Mouse (Mus musculus) limb, embryonic 13.5 days (tissue): ENCODE measurements at regions not wholly inside any gene's neighbourhood (a gene's known extent, or its start where the extent isn't known, plus 50 kb on each side); places are given as distances from the start of the nearest gene placed in this dataset.
"Not testable (repeated sequence)": the region's sequence is repeated elsewhere in the genome, so short reads cannot be mapped to it uniquely, and the experiment has no call there.

ENCODE experiments used
- ATAC-seq: fragments of 200-750 bp; cut with Nextera tagmentation; 2 replicates; pipeline ENCODE4 v1.8.0; 2017; ENCODE audit warnings: low read depth, moderate number of reproducible peaks, moderate TSS enrichment; ENCODE audit not compliant: low FRiP score
- H3K27ac ChIP-seq: fragments of 300-500 bp; sonication (generic); 2 replicates; pipeline ENCODE4 v1.5.1; 2015; ENCODE audit warnings: inconsistent platforms, mild to moderate bottlenecking, moderate library complexity
- H3K27me3 ChIP-seq: fragments of 300-500 bp; sonication (generic); 2 replicates; pipeline ENCODE4 v1.6.1; 2015; ENCODE audit warnings: mild to moderate bottlenecking, inconsistent platforms
- H3K36me3 ChIP-seq: fragments of 300-500 bp; sonication (generic); 2 replicates; pipeline ENCODE4 v1.6.1; 2015; ENCODE audit warnings: inconsistent platforms, mild to moderate bottlenecking, moderate library complexity
- H3K4me1 ChIP-seq: fragments of 300-500 bp; sonication (generic); 2 replicates; pipeline ENCODE4 v1.6.1; 2015; ENCODE audit warnings: inconsistent platforms
- H3K4me2 ChIP-seq: fragments of 300-500 bp; sonication (generic); replicated peaks from 2 replicates; pipeline ENCODE4 v1.6.1; 2015; ENCODE audit warnings: inconsistent platforms, mild to moderate bottlenecking, moderate library complexity
- H3K4me3 ChIP-seq: fragments of 300-500 bp; sonication (generic); 2 replicates; pipeline ENCODE4 v1.5.1; 2015; ENCODE audit warnings: moderate library complexity, mild to moderate bottlenecking, inconsistent platforms
- H3K9ac ChIP-seq: fragments of 300-500 bp; sonication (generic); 2 replicates; pipeline ENCODE4 v1.6.1; 2015; ENCODE audit warnings: mild to moderate bottlenecking, inconsistent platforms
- H3K9me3 ChIP-seq: fragments of 300-500 bp; sonication (generic); 2 replicates; pipeline ENCODE4 v1.6.1; 2016; ENCODE audit warnings: inconsistent platforms
- WGBS: fragments of 180-500 bp; shearing (Covaris S2); methylation state at CpG from one replicate; pipeline ENCODE4 v1.1.7; 2015; 5-methylcytosine and 5-hydroxymethylcytosine counted together

GRCm38 (mm10) chrX:50618936-50619335 lies 190.6 kb upstream of the Olfr1324 start:
- H3K4me1 ChIP-seq = no peaks in the 10 kb centered on the region
- peaks cover 11% of the 10 kb centered on the region for H3K36me3 ChIP-seq
- no peak overlapping the region for H3K27ac ChIP-seq
- no peaks in the 10 kb centered on the region for H3K9me3 ChIP-seq
- no peak for ATAC-seq
- no peaks in the 10 kb centered on the region for H3K27me3 ChIP-seq
- H3K4me3 ChIP-seq = no peak overlapping the region
- H3K4me2 ChIP-seq = no peak overlapping the region
- H3K9ac ChIP-seq = no peak overlapping the region
- 84% methylated on average over 4 of the region's 4 CpGs for WGBS

GRCm38 (mm10) chrX:50616920-50617319 lies 188.6 kb upstream of the Olfr1324 start:
- peak overlapping the region; percentile 2; the same call in 1 of the 2 replicates for H3K4me3 ChIP-seq
- H3K4me1 ChIP-seq, H3K27me3 ChIP-seq, H3K9ac ChIP-seq, ATAC-seq, H3K9me3 ChIP-seq, H3K27ac ChIP-seq: not testable (repeated sequence)
- H3K4me2 ChIP-seq = peak overlapping the region; percentile 42
- WGBS = 67% methylated on average over 8 of the region's 8 CpGs
- peaks cover 15% of the 10 kb centered on the region for H3K36me3 ChIP-seq

DNA sequence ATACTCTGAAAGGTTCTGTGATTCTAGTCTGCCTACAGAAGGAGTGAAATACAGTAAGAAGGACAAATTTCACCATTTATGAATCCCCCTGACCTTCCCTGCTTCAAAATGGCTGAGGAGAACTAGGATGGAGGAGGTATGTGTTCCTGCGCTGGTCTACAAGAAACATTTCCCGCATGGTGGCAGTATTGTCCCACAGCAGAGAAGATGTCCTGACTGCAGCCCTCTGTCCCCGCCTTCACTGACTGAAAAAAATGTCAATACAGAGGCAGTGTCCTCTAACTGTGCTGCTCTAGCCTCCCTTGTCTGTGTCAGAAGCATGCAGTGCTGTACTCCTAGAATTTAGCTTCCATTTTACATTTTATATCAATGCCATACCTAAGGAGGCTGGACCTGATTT lies 186.6 kb upstream of the Olfr1324 start:
- Histone ChIP-seq H3K4me3 (peak overlapping the region; percentile 24), H3K4me2 (peak overlapping the region; percentile 42), H3K36me3 (peaks cover 16% of the 10 kb centered on the region; the same call in 1 of the 2 replicates)
- H3K9ac ChIP-seq, H3K27ac ChIP-seq, ATAC-seq, H3K27me3 ChIP-seq, H3K9me3 ChIP-seq, H3K4me1 ChIP-seq: not testable (repeated sequence)
- WGBS = 64% methylated on average over 3 of the region's 3 CpGs

DNA sequence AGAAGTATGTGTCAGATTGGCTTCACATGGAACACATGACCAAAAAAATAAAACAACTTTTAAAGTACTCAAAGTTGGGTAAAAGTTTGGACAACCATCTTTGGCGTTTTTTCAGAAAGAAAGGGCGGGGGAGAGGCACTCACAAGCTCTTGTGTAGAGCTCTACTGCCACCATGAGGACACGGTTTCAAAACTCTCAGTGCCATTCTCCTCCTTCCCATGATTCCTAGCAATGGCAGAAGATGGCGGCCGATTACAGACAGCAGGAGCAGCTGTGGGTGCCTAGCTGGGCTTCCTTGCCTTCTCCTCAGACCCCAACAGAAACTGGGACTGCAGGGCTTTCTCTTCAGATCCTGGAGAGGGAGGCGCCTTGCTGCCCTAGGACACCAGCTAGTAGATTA lies 186.1 kb upstream of the Olfr1324 start:
- H3K9ac ChIP-seq = not testable (repeated sequence)
- peak overlapping the region; percentile 42 for H3K4me2 ChIP-seq

GRCm38 (mm10) chrX:50611765-50612591 lies 183.7 kb upstream of the Olfr1324 start:
- H3K27ac ChIP-seq = peak overlapping the region; percentile 48; the same call in 1 of the 2 replicates
- 73% methylated on average over 9 of the region's 9 CpGs for WGBS
- H3K27me3 ChIP-seq = no peaks in the 10 kb centered on the region
- peak overlapping the region; percentile 30; the same call in 1 of the 2 replicates for H3K4me2 ChIP-seq
- no peaks in the 10 kb centered on the region for H3K9me3 ChIP-seq
- no peak overlapping the region for H3K9ac ChIP-seq
- peaks cover 14% of the 10 kb centered on the region for H3K36me3 ChIP-seq
- no peak for ATAC-seq
- peak overlapping the region; percentile 22; the same call in 1 of the 2 replicates for H3K4me3 ChIP-seq
- H3K4me1 ChIP-seq = no peaks in the 10 kb centered on the region

More for the DNA sequence above, 186.1 kb upstream of the Olfr1324 start:
- not testable (repeated sequence) for H3K27me3 ChIP-seq, ATAC-seq, H3K9me3 ChIP-seq, H3K4me1 ChIP-seq, H3K27ac ChIP-seq
- 69% methylated on average over 6 of the region's 6 CpGs for WGBS
- peak overlapping the region; percentile 24 for H3K4me3 ChIP-seq
- H3K36me3 ChIP-seq = peaks cover 21% of the 10 kb centered on the region

GRCm38 (mm10) chrX:50608141-50608540 lies 179.8 kb upstream of the Olfr1324 start:
- WGBS = 82% methylated on average over 6 of the region's 6 CpGs
- not testable (repeated sequence) for H3K27ac ChIP-seq, H3K9ac ChIP-seq, ATAC-seq, H3K4me1 ChIP-seq, H3K4me2 ChIP-seq, H3K9me3 ChIP-seq, H3K4me3 ChIP-seq, H3K27me3 ChIP-seq
- H3K36me3 ChIP-seq = peaks cover 14% of the 10 kb centered on the region

- Histone ChIP-seq H3K4me2 (no peak overlapping the region), H3K4me1 (no peaks in the 10 kb centered on the region), H3K36me3 (peaks cover 14% of the 10 kb centered on the region), H3K9me3 (no peaks in the 10 kb centered on the region), H3K9ac (no peak overlapping the region), H3K27me3 (no peaks in the 10 kb centered on the region), H3K4me3 (no peak overlapping the region), H3K27ac (no peak overlapping the region)
- 76% methylated on average over 7 of the region's 7 CpGs for WGBS
- no peak for ATAC-seq
Measured at GRCm38 (mm10) chrX:50607636-50608035, 179.3 kb upstream of the Olfr1324 start.

- not testable (repeated sequence) for H3K27ac ChIP-seq, H3K9me3 ChIP-seq, H3K27me3 ChIP-seq, H3K4me3 ChIP-seq, H3K9ac ChIP-seq, H3K36me3 ChIP-seq, H3K4me1 ChIP-seq
- 66% methylated on average over 2 of the region's 2 CpGs for WGBS
- H3K4me2 ChIP-seq = peak overlapping the region; percentile 21; the same call in 1 of the 2 replicates
- ATAC-seq = 0 out of 2 replicates have a peak, but pooled peaks have one; percentile 61
Measured at GRCm38 (mm10) chrX:50605517-50605916, 177.2 kb upstream of the Olfr1324 start.

DNA sequence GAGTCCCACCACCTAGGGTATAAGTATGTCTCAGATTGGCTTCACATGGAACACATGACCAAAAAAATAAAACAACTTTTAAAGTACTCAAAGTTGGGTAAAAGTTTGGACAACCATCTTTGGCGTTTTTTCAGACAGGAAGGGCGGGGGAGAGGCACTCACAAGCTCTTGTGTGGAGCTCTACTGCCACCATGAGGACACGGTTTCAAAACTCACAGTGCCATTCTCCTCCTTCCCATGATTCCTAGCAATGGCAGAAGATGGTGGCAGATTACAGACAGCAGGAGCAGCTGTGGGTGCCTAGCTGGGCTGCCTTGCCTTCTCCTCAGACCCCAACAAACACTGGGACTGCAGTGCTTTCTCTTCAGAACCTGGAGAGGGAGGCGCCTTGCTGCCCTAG lies 176.7 kb upstream of the Olfr1324 start:
- not testable (repeated sequence) for ATAC-seq, H3K9me3 ChIP-seq, H3K4me3 ChIP-seq, H3K27me3 ChIP-seq, H3K27ac ChIP-seq, H3K4me1 ChIP-seq, H3K36me3 ChIP-seq, H3K9ac ChIP-seq
- WGBS = 70% methylated on average over 4 of the region's 4 CpGs
- peak overlapping the region; percentile 21; the same call in 1 of the 2 replicates for H3K4me2 ChIP-seq

GRCm38 (mm10) chrX:50602881-50603280 lies 174.6 kb upstream of the Olfr1324 start:
- not testable (repeated sequence) for H3K27me3 ChIP-seq, H3K9me3 ChIP-seq, H3K9ac ChIP-seq, H3K27ac ChIP-seq, H3K4me1 ChIP-seq, H3K36me3 ChIP-seq
- WGBS = 75% methylated on average over 3 of the region's 3 CpGs
- peak overlapping the region; percentile 36; the same call in 1 of the 2 replicates for H3K4me2 ChIP-seq
- H3K4me3 ChIP-seq = peak overlapping the region; percentile 26
- 0 out of 2 replicates have a peak, but pooled peaks have one; percentile 78 for ATAC-seq

DNA sequence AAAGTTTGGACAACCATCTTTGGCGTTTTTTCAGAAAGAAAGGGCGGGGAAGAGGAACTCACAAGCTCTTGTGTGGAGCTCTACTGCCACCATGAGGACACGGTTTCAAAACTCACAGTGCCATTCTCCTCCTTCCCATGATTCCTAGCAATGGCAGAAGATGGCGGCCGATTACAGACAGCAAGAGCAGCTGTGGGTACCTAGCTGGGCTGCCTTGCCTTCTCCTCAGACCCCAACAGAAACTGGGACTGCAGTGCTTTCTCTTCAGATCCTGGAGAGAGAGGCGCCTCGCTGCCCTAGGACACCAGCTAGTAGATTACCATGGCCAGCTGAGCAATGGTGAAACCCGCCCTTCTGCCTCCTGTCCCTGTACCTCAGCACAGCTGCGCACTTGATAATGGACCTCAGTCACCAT lies 174.2 kb upstream of the Olfr1324 start:
- not testable (repeated sequence) for H3K36me3 ChIP-seq, H3K9ac ChIP-seq
- H3K4me3 ChIP-seq = peak overlapping the region; percentile 26

DNA sequence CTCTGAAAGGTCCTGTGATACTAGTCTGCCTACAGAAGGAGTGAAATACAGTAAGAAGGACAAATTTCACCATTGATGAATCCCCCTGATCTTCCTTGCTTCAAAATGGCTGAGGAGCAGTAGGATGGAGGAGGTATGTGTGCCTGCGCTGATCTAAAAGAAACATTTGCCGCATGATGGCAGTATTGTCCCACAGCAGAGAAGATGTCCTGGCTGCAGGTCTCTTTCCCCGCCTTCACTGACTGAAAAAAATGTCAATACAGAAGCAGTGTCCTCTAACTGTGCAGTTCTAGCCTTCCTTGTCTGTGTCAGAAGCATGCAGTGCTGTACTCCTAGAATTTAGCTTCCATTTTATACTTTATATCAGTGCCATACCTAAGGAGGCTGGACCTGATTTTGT lies 172.0 kb upstream of the Olfr1324 start:
- not testable (repeated sequence) for ATAC-seq, H3K9ac ChIP-seq, H3K4me1 ChIP-seq, H3K27ac ChIP-seq, H3K27me3 ChIP-seq, H3K9me3 ChIP-seq
- peaks cover 13% of the 10 kb centered on the region for H3K36me3 ChIP-seq
- H3K4me3 ChIP-seq = peak overlapping the region; percentile 25; the same call in 1 of the 2 replicates
- peak overlapping the region; percentile 45 for H3K4me2 ChIP-seq
- 67% methylated on average over 3 of the region's 3 CpGs for WGBS

More for the DNA sequence above, 174.2 kb upstream of the Olfr1324 start:
- H3K27me3 ChIP-seq, H3K4me1 ChIP-seq, ATAC-seq, H3K9me3 ChIP-seq, H3K27ac ChIP-seq: not testable (repeated sequence)
- peak overlapping the region; percentile 36; the same call in 1 of the 2 replicates for H3K4me2 ChIP-seq
- WGBS = 76% methylated on average over 9 of the region's 9 CpGs
